Mouse (Mus musculus): ENCODE results near the gene Dnajc13. TPM values are rescaled to one million over a fixed set of nuclear protein-coding genes. Genes with fewer than 3 reads are reported as not detected.

Dnajc13 gene
- polyA plus RNA-seq, 1 experiment from 2014 or later, result 10.6 TPM

DNA sequence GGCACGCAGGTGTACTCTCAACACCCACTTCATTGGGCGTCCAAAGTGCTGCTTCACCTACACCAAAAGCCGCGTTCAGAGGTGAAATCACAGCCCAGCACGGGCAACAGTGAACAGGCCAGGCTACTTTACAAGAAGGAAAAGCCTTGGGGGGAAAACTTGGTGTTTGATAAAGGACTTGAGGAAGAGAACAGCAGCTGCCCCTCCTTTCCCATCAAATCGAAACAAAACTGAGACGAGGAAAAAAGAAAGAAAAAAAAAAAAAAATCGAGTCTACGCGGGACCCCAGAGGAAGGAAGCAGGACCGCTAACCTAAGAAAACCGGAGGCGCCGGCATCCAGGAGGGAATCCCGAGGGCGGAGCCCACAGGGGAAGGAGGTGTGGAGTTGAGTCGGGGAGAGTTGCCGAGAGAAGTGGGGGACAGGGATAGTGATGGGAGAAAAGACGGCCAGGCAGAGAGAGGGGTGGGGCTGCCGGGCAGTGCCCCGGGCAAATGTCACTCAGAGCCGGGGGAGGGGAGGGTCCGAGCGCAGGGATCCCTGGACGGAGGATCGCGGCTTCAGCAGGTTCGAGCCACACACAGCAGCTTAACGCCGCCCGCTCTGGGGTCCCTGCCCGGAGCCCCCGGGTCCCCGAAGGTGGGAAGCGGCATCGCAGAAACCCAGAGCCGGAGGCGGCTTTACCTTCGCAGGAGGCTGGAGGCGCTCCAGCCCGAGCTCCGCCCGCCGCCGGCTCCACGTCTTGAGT lies 541 bp downstream of the Dnajc13 start:
- TF ChIP-seq CTCF (IDR thresholded peaks at IDR 0.05) (no peak), EP300 (IDR thresholded peaks at IDR 0.05) (no peak)
- WGBS, result under 1% methylated on average over 43 of the region's 46 CpGs
- DNase-seq (ENCODE audit: low spot score) (peak; percentile 67), ATAC-seq (peak; percentile 29)
- peak overlapping the region; percentile 81 for H3K9ac ChIP-seq (replicated peaks; ENCODE audit: low read depth)
- no peaks in the 10 kb centered on the region for H3K36me3 ChIP-seq (ENCODE audit: insufficient read depth, low read length)
- peak overlapping the region; percentile 85 for H3K27ac ChIP-seq (ENCODE audit: low read length)
- peaks cover 8% of the 10 kb centered on the region; the same call in 1 of the 2 replicates for H3K4me1 ChIP-seq (ENCODE audit: insufficient read depth, low read depth, low read length)
- H3K9me3 ChIP-seq (ENCODE audit: low read length), result no peaks in the 10 kb centered on the region
- peak overlapping the region; percentile 96 for H3K4me3 ChIP-seq (ENCODE audit: low read depth, low read length)
- H3K4me2 ChIP-seq (replicated peaks; ENCODE audit: low read depth, low read length), result peak overlapping the region; percentile 70
- H3K27me3 ChIP-seq (replicated peaks; ENCODE audit: insufficient read depth, low read length), result no peaks in the 10 kb centered on the region

DNA sequence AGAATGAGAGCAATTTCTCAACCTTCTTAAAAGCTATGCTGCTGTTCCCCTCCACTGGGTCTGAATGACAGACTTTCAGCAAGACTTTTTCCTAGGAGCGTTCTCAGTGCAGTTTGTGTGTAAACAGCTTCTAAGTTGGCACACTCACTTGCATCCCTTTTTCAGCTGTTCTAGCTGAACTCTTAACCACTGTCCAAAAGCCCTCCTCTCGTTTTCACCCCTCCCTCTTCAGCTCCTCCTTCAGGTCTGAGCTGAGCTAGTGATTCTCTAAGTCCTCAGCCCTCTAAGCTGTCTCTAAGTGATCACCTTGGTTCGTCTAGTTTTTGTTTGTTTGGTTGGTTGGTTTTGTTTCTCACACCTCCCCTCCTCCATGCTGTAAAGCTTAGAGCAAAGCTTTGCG lies 2.4 kb downstream of the Dnajc13 start:
- 48% methylated on average over 4 of the region's 4 CpGs for WGBS
- Histone ChIP-seq H3K9me3 (ENCODE audit: low read length) (no peaks in the 10 kb centered on the region), H3K4me2 (replicated peaks; ENCODE audit: low read depth, low read length) (no peak overlapping the region), H3K4me3 (ENCODE audit: low read depth, low read length) (no peak overlapping the region), H3K4me1 (ENCODE audit: insufficient read depth, low read depth, low read length) (peaks cover 8% of the 10 kb centered on the region; the same call in 1 of the 2 replicates), H3K27me3 (replicated peaks; ENCODE audit: insufficient read depth, low read length) (no peaks in the 10 kb centered on the region), H3K27ac (ENCODE audit: low read length) (no peak overlapping the region), H3K36me3 (ENCODE audit: insufficient read depth, low read length) (no peaks in the 10 kb centered on the region), H3K9ac (replicated peaks; ENCODE audit: low read depth) (no peak overlapping the region)
- TF ChIP-seq EP300 (IDR thresholded peaks at IDR 0.05) (no peak), CTCF (IDR thresholded peaks at IDR 0.05) (no peak)
- ATAC-seq, result no peak
- DNase-seq (ENCODE audit: low spot score), result no peak

DNA sequence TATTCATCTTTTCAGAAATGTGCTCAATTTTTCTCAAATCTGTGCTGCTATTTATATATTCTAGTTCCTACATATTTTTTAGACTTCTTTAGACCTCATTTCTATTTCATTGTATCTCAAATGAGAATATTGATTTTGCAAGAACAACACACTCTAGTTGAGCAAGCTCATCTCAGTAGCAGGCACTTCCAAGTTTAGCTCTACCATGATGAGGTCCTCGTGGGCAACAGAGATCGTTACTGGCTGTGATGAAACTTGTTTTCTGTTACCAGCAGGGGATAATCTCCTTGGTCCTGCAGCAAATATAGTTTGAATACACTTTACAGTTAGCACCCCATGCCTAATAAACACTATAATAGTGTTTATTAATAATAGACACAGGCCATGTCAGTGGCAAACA lies 6.6 kb downstream of the Dnajc13 start:
- Histone ChIP-seq H3K27me3 (replicated peaks; ENCODE audit: insufficient read depth, low read length) (no peaks in the 10 kb centered on the region), H3K4me1 (ENCODE audit: insufficient read depth, low read depth, low read length) (no peaks in the 10 kb centered on the region; the same call in 1 of the 2 replicates), H3K27ac (ENCODE audit: low read length) (no peak overlapping the region), H3K36me3 (ENCODE audit: insufficient read depth, low read length) (no peaks in the 10 kb centered on the region), H3K4me3 (ENCODE audit: low read depth, low read length) (no peak overlapping the region), H3K9me3 (ENCODE audit: low read length) (no peaks in the 10 kb centered on the region), H3K9ac (replicated peaks; ENCODE audit: low read depth) (no peak overlapping the region), H3K4me2 (replicated peaks; ENCODE audit: low read depth, low read length) (no peak overlapping the region)
- DNase-seq (ENCODE audit: low spot score) (no peak), ATAC-seq (no peak)
- WGBS, result 69% methylated on average over 2 of the region's 2 CpGs
- no peak for TF ChIP-seq EP300 (IDR thresholded peaks at IDR 0.05)
- TF ChIP-seq CTCF (IDR thresholded peaks at IDR 0.05), result no peak

DNA sequence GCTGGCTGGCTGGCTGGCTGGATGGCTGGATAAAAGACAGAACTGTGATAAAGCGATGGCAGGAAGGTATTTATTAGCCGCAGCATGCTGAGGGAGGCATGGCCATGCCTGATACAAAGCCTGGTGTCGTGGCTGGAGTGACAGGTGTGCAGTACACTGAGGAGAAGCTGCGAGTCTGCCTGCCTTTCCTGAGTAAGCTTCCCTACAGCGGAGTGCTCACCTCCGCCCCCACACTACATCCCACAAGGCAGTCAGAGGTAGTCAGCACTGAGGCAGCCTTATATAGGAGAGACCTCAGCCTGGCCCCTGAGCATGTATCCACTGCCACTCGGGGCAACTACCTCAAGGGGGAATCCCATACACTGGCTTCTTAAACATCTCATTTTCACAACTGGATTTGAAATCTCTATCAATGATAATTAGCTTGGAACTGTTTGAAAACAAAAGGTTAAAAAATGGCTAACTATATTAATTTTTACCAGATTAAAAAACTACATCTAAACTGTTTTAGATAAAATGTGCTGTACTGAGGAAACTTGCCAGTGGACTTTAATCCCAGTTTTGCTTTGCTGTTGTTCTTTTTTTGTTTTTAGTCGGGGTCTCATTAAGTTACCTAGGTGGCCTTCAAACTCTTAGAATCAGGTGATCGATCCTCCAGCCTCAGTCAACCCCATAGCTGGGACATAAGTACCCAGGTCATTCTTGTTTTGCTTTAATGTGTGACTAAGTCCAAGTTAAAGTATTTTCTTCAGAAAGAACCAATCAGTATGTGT lies 8.1 kb downstream of the Dnajc13 start:
- Histone ChIP-seq H3K4me1 (ENCODE audit: insufficient read depth, low read depth, low read length) (no peaks in the 10 kb centered on the region), H3K27ac (ENCODE audit: low read length) (no peak overlapping the region), H3K36me3 (ENCODE audit: insufficient read depth, low read length) (no peaks in the 10 kb centered on the region), H3K4me3 (ENCODE audit: low read depth, low read length) (no peak overlapping the region), H3K9me3 (ENCODE audit: low read length) (no peaks in the 10 kb centered on the region), H3K27me3 (replicated peaks; ENCODE audit: insufficient read depth, low read length) (no peaks in the 10 kb centered on the region), H3K9ac (replicated peaks; ENCODE audit: low read depth) (no peak overlapping the region), H3K4me2 (replicated peaks; ENCODE audit: low read depth, low read length) (no peak overlapping the region)
- 80% methylated on average over 9 of the region's 9 CpGs for WGBS
- no peak for DNase-seq (ENCODE audit: low spot score)
- TF ChIP-seq CTCF (IDR thresholded peaks at IDR 0.05) (no peak), EP300 (IDR thresholded peaks at IDR 0.05) (no peak)
- ATAC-seq, result no peak

DNA sequence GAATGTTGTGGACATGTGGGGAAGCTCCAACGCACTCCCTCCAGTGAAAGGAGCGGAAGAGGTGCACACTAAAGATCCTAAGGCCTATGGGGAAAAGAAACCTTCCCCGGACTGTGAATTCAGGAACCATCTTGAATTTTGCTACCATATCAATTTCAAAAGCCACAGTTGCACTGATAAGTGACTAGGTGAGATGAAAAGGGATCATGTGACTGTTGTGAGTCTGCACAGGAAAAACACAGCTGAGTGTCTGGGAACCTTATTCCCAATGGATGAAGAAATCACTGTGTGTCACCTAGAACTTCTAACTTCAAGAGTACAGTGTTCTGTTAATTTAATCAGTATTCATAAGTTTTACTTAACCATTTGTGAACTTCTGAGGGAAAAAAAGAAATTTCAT lies 10.1 kb downstream of the Dnajc13 start:
- Histone ChIP-seq H3K27ac (ENCODE audit: low read length) (no peak overlapping the region), H3K4me3 (ENCODE audit: low read depth, low read length) (no peak overlapping the region), H3K9ac (replicated peaks; ENCODE audit: low read depth) (no peak overlapping the region), H3K36me3 (ENCODE audit: insufficient read depth, low read length) (no peaks in the 10 kb centered on the region), H3K4me2 (replicated peaks; ENCODE audit: low read depth, low read length) (no peak overlapping the region), H3K9me3 (ENCODE audit: low read length) (no peaks in the 10 kb centered on the region), H3K27me3 (replicated peaks; ENCODE audit: insufficient read depth, low read length) (no peaks in the 10 kb centered on the region), H3K4me1 (ENCODE audit: insufficient read depth, low read depth, low read length) (no peaks in the 10 kb centered on the region)
- WGBS, result 95% methylated on average over 3 of the region's 3 CpGs
- ATAC-seq (no peak), DNase-seq (ENCODE audit: low spot score) (no peak)
- TF ChIP-seq EP300 (IDR thresholded peaks at IDR 0.05) (no peak), CTCF (IDR thresholded peaks at IDR 0.05) (no peak)

DNA sequence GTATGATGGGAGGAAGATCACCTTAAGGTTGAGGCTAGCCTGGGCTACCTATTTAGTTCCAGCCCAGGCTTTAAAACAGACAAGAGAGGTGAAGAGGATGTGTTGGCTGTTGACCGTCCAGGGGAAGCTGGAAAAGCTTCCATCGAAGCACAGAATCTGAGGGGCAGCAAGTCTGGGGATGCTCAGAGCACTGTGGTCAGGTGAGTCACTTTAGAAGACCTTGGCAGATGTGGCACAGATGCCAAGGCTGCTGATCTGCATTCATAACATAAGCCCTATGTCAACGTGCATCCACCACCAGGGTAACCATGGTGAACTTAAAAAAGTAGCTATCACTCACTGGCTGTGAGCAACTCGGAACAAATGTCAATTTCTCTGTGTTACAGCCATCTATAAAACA lies 11.0 kb downstream of the Dnajc13 start:
- no peaks in the 10 kb centered on the region for H3K36me3 ChIP-seq (ENCODE audit: insufficient read depth, low read length)
- H3K27ac ChIP-seq (ENCODE audit: low read length), result no peak overlapping the region
- H3K4me2 ChIP-seq (replicated peaks; ENCODE audit: low read depth, low read length), result no peak overlapping the region
- no peak overlapping the region for H3K9ac ChIP-seq (replicated peaks; ENCODE audit: low read depth)
- H3K4me1 ChIP-seq (ENCODE audit: insufficient read depth, low read depth, low read length), result no peaks in the 10 kb centered on the region
- H3K27me3 ChIP-seq (replicated peaks; ENCODE audit: insufficient read depth, low read length), result no peaks in the 10 kb centered on the region
- DNase-seq (ENCODE audit: low spot score) (no peak), ATAC-seq (no peak)
- TF ChIP-seq CTCF (IDR thresholded peaks at IDR 0.05), result no peak
- H3K9me3 ChIP-seq (ENCODE audit: low read length), result no peaks in the 10 kb centered on the region
- no peak overlapping the region for H3K4me3 ChIP-seq (ENCODE audit: low read depth, low read length)
- 88% methylated on average over 4 of the region's 4 CpGs for WGBS

All from lung, postnatal 0 days (tissue).